Mouse (Mus musculus): ENCODE measurements at regions not wholly inside any gene's neighbourhood (a gene's known extent, or its start where the extent isn't known, plus 50 kb on each side); places are given as distances from the start of the nearest gene placed in this dataset.

DNA sequence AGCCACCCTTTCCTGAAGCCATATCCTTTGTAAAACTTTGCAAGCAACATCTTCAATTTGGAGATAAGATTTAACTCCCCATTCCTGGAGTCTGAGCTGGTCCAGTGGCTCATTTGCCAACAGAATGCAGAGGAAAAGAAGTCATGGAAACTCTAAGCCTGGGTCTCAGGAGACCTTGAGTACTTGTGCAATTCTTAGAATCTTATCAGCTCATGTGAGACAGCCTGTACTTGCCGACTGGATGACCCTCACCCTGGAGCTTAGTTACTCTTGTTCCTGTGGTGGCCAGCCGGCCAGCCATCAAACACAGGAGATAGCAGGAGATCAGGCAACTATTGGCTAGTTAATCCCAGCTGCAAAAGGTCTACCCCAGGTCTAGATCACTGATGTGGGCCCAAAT, 196.3 kb downstream of the Slc30a10 start:
- H3K27me3 ChIP-seq (ENCODE audit: control insufficient read depth, insufficient read depth, low read length): no peaks in the 10 kb centered on the region
- no peaks in the 10 kb centered on the region for H3K9me3 ChIP-seq (ENCODE audit: control insufficient read depth, low read length)
- H3K36me3 ChIP-seq (ENCODE audit: control insufficient read depth, insufficient read depth, low read length): no peaks in the 10 kb centered on the region
- no peak for ATAC-seq (ENCODE audit: insufficient number of reproducible peaks, insufficient read depth, low FRiP score, low read depth)
- WGBS: 5% methylated on average over 2 of the region's 2 CpGs
- H3K4me1 ChIP-seq (ENCODE audit: control insufficient read depth in 2 of 2, insufficient read depth in 2 of 2, low read length in 2 of 2): 0 out of 4 replicates have a peak, but pooled peaks cover 2 to 4% of the 10 kb centered on the region in 2 experiments
- H3K27ac ChIP-seq (replicated peaks in 1 of 2; ENCODE audit: control insufficient read depth in 1 of 2, insufficient read depth in 1 of 2, low read depth in 2 of 2, low read length in 2 of 2): no peak overlapping the region
- H3K4me3 ChIP-seq (ENCODE audit: control insufficient read depth in 1 of 2, insufficient read depth in 1 of 2, low read depth in 1 of 2, low read length in 2 of 2): no peak overlapping the region
- no peak overlapping the region for H3K9ac ChIP-seq (ENCODE audit: low read length)
- H3K4me2 ChIP-seq (ENCODE audit: low read length): no peak overlapping the region

DNA sequence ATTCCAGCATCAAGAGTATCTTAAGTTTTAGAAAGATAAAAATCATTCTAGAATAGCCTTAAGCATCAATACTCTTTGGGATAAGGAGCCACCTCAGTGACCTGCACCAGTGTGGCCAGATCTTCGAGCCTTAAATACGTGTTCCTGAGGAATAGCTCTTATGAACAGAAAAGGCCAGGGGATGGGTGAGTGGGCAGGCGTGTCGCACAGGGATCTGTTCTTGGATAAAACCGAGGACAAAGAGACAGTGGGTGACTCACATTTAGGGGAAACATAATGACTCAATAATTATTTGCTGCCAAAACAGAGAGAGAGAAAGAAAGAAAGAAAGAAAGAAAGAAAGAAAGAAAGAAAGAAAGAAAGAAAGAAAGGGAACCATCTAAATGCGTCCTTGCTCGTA, 200.4 kb downstream of the Slc30a10 start:
- Histone ChIP-seq H3K4me1 (ENCODE audit: control insufficient read depth in 2 of 2, insufficient read depth in 2 of 2, low read length in 2 of 2) (peaks cover 4 to 5% of the 10 kb centered on the region in 2 experiments; a peak in 1 of 4 replicates), H3K27ac (replicated peaks in 1 of 2; ENCODE audit: control insufficient read depth in 1 of 2, insufficient read depth in 1 of 2, low read depth in 2 of 2, low read length in 2 of 2) (no peak overlapping the region), H3K4me3 (ENCODE audit: control insufficient read depth in 1 of 2, insufficient read depth in 1 of 2, low read depth in 1 of 2, low read length in 2 of 2) (no peak overlapping the region), H3K4me2 (ENCODE audit: low read length) (no peak overlapping the region), H3K36me3 (ENCODE audit: control insufficient read depth, insufficient read depth, low read length) (no peaks in the 10 kb centered on the region), H3K9me3 (ENCODE audit: control insufficient read depth, low read length) (no peaks in the 10 kb centered on the region), H3K27me3 (ENCODE audit: control insufficient read depth, insufficient read depth, low read length) (no peaks in the 10 kb centered on the region), H3K9ac (ENCODE audit: low read length) (no peak overlapping the region)
- WGBS: 90% methylated on average over 7 of the region's 7 CpGs
- ATAC-seq (ENCODE audit: insufficient number of reproducible peaks, insufficient read depth, low FRiP score, low read depth): no peak

DNA sequence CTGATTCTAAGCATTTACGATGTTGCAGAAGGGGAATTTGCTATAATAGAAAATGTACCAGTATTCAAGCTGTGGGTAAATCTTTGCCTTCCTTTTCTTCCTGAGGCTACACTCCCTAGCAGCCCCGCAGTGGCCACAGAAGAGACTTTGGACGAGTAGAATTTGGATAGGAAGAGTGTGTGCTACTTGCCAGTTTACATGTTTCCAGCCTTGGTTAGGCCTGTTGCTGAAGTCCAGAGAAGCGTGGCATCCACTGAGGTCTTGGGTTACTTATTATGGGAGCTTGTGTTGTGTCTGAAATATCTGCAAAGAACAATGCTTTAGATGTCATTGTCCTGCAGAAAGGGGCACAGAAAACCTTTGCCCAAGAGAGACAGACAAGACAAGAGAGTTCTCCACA, 200.8 kb downstream of the Slc30a10 start:
- Histone ChIP-seq H3K27me3 (ENCODE audit: control insufficient read depth, insufficient read depth, low read length) (no peaks in the 10 kb centered on the region), H3K9ac (ENCODE audit: low read length) (no peak overlapping the region), H3K27ac (replicated peaks in 1 of 2; ENCODE audit: control insufficient read depth in 1 of 2, insufficient read depth in 1 of 2, low read depth in 2 of 2, low read length in 2 of 2) (no peak overlapping the region), H3K4me1 (ENCODE audit: control insufficient read depth in 2 of 2, insufficient read depth in 2 of 2, low read length in 2 of 2) (peaks cover 4 to 5% of the 10 kb centered on the region in 2 experiments; a peak in 1 of 4 replicates), H3K4me2 (ENCODE audit: low read length) (no peak overlapping the region), H3K4me3 (ENCODE audit: control insufficient read depth in 1 of 2, insufficient read depth in 1 of 2, low read depth in 1 of 2, low read length in 2 of 2) (no peak overlapping the region), H3K36me3 (ENCODE audit: control insufficient read depth, insufficient read depth, low read length) (no peaks in the 10 kb centered on the region), H3K9me3 (ENCODE audit: control insufficient read depth, low read length) (no peaks in the 10 kb centered on the region)
- 81% methylated on average over 4 of the region's 4 CpGs for WGBS
- ATAC-seq (ENCODE audit: insufficient number of reproducible peaks, insufficient read depth, low FRiP score, low read depth): no peak

DNA sequence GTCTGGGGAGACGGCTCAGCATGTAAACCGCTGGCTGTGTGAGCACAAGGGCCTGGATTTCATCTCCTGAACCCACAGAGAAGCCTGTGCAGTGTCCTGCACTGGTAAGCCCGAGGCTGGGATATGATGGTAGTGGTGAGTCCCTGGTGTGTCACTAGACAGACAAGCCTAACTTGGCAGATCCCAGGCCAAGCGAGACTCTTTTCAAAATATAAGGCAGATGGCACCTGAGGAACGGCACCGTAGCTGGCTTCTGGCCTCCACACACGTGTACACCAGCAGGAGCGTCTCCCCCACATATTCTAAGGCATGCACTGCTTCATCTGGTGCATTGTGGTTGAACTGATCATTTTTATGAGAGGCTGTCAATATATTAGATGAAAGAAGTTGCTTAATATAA, 202.6 kb downstream of the Slc30a10 start:
- 85% methylated on average over 8 of the region's 8 CpGs for WGBS
- H3K27ac ChIP-seq (replicated peaks in 1 of 2; ENCODE audit: control insufficient read depth in 1 of 2, insufficient read depth in 1 of 2, low read depth in 2 of 2, low read length in 2 of 2): no peak overlapping the region
- ATAC-seq (ENCODE audit: insufficient number of reproducible peaks, insufficient read depth, low FRiP score, low read depth): no peak

DNA sequence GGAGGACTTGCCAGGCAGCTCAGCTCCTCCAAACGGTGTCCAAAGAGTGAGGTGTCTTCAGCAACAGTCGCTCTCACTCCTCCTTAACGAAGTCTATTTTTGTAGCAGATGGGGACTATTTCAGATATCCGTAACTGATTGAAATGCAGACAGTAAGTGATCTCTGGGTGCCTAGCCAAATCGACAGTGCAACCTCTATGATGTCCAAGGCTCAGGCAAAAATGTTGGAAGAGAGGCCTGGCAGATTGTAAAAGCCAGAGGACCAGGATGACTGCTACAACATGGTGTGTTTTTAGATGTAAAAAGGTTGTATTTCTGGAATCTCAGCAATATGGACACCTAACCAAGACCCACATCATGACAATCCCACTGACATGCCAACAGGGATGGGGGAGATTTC, 204.8 kb downstream of the Slc30a10 start:
- H3K4me2 ChIP-seq (ENCODE audit: low read length): no peak overlapping the region
- peaks cover 3 to 5% of the 10 kb centered on the region in 2 experiments; a peak in 1 of 4 replicates for H3K4me1 ChIP-seq (ENCODE audit: control insufficient read depth in 2 of 2, insufficient read depth in 2 of 2, low read length in 2 of 2)
- H3K27me3 ChIP-seq (ENCODE audit: control insufficient read depth, insufficient read depth, low read length): no peaks in the 10 kb centered on the region
- H3K9ac ChIP-seq (ENCODE audit: low read length): no peak overlapping the region
- H3K36me3 ChIP-seq (ENCODE audit: control insufficient read depth, insufficient read depth, low read length): no peaks in the 10 kb centered on the region
- H3K9me3 ChIP-seq (ENCODE audit: control insufficient read depth, low read length): no peaks in the 10 kb centered on the region
- 29% methylated on average over 5 of the region's 5 CpGs for WGBS
- no peak overlapping the region for H3K27ac ChIP-seq (replicated peaks in 1 of 2; ENCODE audit: control insufficient read depth in 1 of 2, insufficient read depth in 1 of 2, low read depth in 2 of 2, low read length in 2 of 2)
- no peak overlapping the region for H3K4me3 ChIP-seq (ENCODE audit: control insufficient read depth in 1 of 2, insufficient read depth in 1 of 2, low read depth in 1 of 2, low read length in 2 of 2)
- ATAC-seq (ENCODE audit: insufficient number of reproducible peaks, insufficient read depth, low FRiP score, low read depth): no peak

More for the DNA sequence above, 202.6 kb downstream of the Slc30a10 start:
- Histone ChIP-seq H3K4me2 (ENCODE audit: low read length) (no peak overlapping the region), H3K4me1 (ENCODE audit: control insufficient read depth in 2 of 2, insufficient read depth in 2 of 2, low read length in 2 of 2) (peaks cover 3 to 5% of the 10 kb centered on the region in 2 experiments; a peak in 1 of 4 replicates), H3K36me3 (ENCODE audit: control insufficient read depth, insufficient read depth, low read length) (no peaks in the 10 kb centered on the region), H3K4me3 (ENCODE audit: control insufficient read depth in 1 of 2, insufficient read depth in 1 of 2, low read depth in 1 of 2, low read length in 2 of 2) (no peak overlapping the region), H3K27me3 (ENCODE audit: control insufficient read depth, insufficient read depth, low read length) (no peaks in the 10 kb centered on the region), H3K9ac (ENCODE audit: low read length) (no peak overlapping the region), H3K9me3 (ENCODE audit: control insufficient read depth, low read length) (no peaks in the 10 kb centered on the region)

DNA sequence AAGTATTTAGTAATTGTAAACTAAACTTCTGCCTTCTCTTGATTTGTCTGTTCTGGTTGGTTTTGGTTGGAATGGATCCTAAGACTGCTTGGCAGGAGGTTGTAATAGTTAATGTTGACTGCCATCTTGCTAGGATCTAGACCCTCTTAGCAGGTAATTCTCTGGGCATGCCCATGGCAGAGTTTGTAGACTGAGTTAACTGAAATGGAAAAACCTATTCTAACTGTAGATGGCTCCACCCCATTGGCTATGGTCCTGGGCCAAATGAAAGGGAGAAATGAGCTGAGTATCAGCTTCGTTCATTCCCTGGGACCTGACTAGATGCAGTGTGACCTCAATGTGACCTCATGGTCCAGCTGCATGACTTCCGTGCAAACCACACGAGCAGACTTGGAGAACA, 207.7 kb downstream of the Slc30a10 start:
- Histone ChIP-seq H3K27ac (replicated peaks in 1 of 2; ENCODE audit: control insufficient read depth in 1 of 2, insufficient read depth in 1 of 2, low read depth in 2 of 2, low read length in 2 of 2) (no peak overlapping the region), H3K4me3 (ENCODE audit: control insufficient read depth in 1 of 2, insufficient read depth in 1 of 2, low read depth in 1 of 2, low read length in 2 of 2) (no peak overlapping the region), H3K4me2 (ENCODE audit: low read length) (no peak overlapping the region), H3K36me3 (ENCODE audit: control insufficient read depth, insufficient read depth, low read length) (no peaks in the 10 kb centered on the region), H3K4me1 (ENCODE audit: control insufficient read depth in 2 of 2, insufficient read depth in 2 of 2, low read length in 2 of 2) (peaks cover 3 to 5% of the 10 kb centered on the region in 2 experiments; a peak in 2 of 4 replicates), H3K27me3 (ENCODE audit: control insufficient read depth, insufficient read depth, low read length) (no peaks in the 10 kb centered on the region), H3K9ac (ENCODE audit: low read length) (no peak overlapping the region), H3K9me3 (ENCODE audit: control insufficient read depth, low read length) (no peaks in the 10 kb centered on the region)
- WGBS: 80% methylated on average over 3 of the region's 3 CpGs
- ATAC-seq (ENCODE audit: insufficient number of reproducible peaks, insufficient read depth, low FRiP score, low read depth): no peak

DNA sequence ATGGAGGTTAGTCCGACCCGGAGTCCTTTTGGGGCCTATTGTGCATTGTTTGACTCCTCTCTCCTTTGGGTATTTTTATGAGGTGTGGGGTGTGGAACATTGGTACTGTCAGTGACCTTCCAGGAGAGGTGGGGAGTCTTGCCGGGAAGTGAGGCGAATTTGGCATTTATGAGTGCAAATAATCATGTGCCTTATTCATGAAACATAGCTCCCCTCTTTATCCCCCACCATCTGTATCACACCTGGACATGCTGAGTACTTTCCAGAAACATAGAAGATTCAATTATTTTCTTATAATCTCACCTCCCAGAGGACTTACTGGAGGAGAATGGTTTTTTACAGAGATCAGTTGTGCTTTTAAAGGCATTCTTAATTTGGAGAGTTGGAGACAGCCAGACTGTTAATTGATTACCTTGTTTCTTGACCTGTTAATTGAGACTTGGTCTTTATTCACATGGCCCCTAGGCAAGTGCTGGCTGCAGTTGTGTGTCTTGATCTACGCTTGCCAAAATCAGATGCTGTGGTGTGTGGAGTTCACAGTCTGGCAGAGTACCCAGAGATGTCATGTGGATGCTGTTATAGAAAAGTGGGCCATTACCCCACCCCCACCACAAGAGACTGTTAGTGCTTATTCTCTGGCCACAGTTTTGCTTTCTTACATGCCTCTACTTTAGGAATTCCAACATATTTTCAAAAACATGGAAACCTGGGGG, 215.5 kb downstream of the Slc30a10 start:
- H3K36me3 ChIP-seq (ENCODE audit: control insufficient read depth, insufficient read depth, low read length): no peaks in the 10 kb centered on the region
- no peak overlapping the region for H3K4me2 ChIP-seq (ENCODE audit: low read length)
- H3K4me3 ChIP-seq (ENCODE audit: control insufficient read depth in 1 of 2, insufficient read depth in 1 of 2, low read depth in 1 of 2, low read length in 2 of 2): no peak overlapping the region
- 84% methylated on average over 5 of the region's 5 CpGs for WGBS
- H3K9ac ChIP-seq (ENCODE audit: low read length): no peak overlapping the region
- no peaks in the 10 kb centered on the region for H3K9me3 ChIP-seq (ENCODE audit: control insufficient read depth, low read length)
- H3K4me1 ChIP-seq (ENCODE audit: control insufficient read depth in 2 of 2, insufficient read depth in 2 of 2, low read length in 2 of 2): no peaks in the 10 kb centered on the region; a peak in 1 of 4 replicates
- no peak for ATAC-seq (ENCODE audit: insufficient number of reproducible peaks, insufficient read depth, low FRiP score, low read depth)
- no peaks in the 10 kb centered on the region for H3K27me3 ChIP-seq (ENCODE audit: control insufficient read depth, insufficient read depth, low read length)
- H3K27ac ChIP-seq (replicated peaks in 1 of 2; ENCODE audit: control insufficient read depth in 1 of 2, insufficient read depth in 1 of 2, low read depth in 2 of 2, low read length in 2 of 2): no peak overlapping the region

DNA sequence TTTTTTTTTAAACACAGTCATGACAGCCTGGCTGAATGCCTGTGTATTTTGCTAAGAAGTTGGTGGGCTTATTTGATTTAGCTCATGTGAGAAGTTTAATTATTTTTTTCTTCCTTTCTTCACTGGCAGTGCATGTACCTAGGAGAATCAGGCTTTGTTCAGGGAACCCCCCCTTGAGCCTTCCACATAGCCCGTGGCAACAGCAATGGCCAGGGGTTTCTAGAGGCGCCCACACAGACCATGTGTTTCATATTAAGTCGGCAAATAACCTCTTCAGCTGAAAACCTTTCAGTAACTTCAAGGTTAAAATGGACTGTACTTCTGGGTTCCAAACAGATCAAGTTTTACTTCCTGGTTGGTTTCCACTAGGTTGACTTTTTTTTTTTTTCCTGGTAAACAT, 218.3 kb downstream of the Slc30a10 start:
- Histone ChIP-seq H3K27me3 (ENCODE audit: control insufficient read depth, insufficient read depth, low read length) (no peaks in the 10 kb centered on the region), H3K9me3 (ENCODE audit: control insufficient read depth, low read length) (no peaks in the 10 kb centered on the region), H3K4me1 (ENCODE audit: control insufficient read depth in 2 of 2, insufficient read depth in 2 of 2, low read length in 2 of 2) (no peaks in the 10 kb centered on the region; a peak in 1 of 4 replicates), H3K9ac (ENCODE audit: low read length) (no peak overlapping the region), H3K4me2 (ENCODE audit: low read length) (no peak overlapping the region), H3K4me3 (ENCODE audit: control insufficient read depth in 1 of 2, insufficient read depth in 1 of 2, low read depth in 1 of 2, low read length in 2 of 2) (no peak overlapping the region), H3K36me3 (ENCODE audit: control insufficient read depth, insufficient read depth, low read length) (no peaks in the 10 kb centered on the region), H3K27ac (replicated peaks in 1 of 2; ENCODE audit: control insufficient read depth in 1 of 2, insufficient read depth in 1 of 2, low read depth in 2 of 2, low read length in 2 of 2) (no peak overlapping the region)
- 74% methylated on average over 3 of the region's 3 CpGs for WGBS
- ATAC-seq (ENCODE audit: insufficient number of reproducible peaks, insufficient read depth, low FRiP score, low read depth): no peak
